Comparison of ENCODE assay signal across 8 mouse cellular contexts in the genomic region with DNA sequence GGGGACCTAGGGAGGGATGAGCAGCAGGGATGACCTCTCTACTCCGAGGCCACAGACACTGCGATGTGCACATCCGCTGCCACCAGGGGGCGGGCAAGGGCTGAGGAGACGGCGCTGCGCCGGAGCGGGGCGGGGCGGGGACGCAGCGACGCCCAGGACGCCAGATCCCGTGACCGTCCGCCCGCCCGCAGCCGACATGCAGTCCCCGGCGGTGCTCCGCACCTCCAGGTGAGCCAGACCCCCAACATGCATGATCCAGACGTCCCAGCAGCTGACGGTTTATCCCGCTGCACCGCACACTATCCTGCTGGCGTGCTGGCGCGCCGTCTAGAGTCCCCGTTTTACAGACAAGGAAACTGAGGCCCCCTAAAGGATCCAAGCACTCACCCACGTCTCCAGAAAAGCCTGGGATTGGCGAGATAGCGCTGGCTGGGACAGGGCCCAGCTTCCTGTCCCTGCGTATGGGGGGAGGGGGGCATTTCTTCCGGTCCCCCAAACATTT. TPM values are rescaled to one million over a fixed set of nuclear protein-coding genes. Genes with fewer than 3 reads are reported as not detected.
DNase-seq lines count a peak whose midpoint lies in the region; ATAC-seq and TF ChIP-seq lines count a peak whose summit lies in the region.

Hs1bp3 (plus strand) TSS at position 163 of the 502 bp plus-strand sequence.

- peaks cover 9% of the 10 kb centered on the region for H3K36me3 ChIP-seq in hindbrain, embryonic 13.5 days

- peak; percentile 82 for ATAC-seq in Patski
- ATAC-seq in hindbrain, embryonic 13.5 days (ENCODE audit: low FRiP score), result peak; percentile 85

- under 1% methylated on average over 38 of the region's 38 CpGs for WGBS in hindbrain, embryonic 13.5 days

- DNase-seq in Patski (ENCODE audit: low read depth, low spot score), result no peak
- DNase-seq in cerebellum, postnatal 10 days, result peak; percentile 96 to 98
- DNase-seq in frontal cortex, postnatal 25 days (ENCODE audit: low spot score in 2 of 2), result peak; percentile 69 to 81
- DNase-seq in left cerebral cortex, adult 11 months (ENCODE audit: low spot score), result peak; percentile 76
- DNase-seq in lung, postnatal 4 days, result peak; percentile 89 to 91
- DNase-seq in retina, postnatal 1 day, result peak; percentile 89
- peak; percentile 74 to 78 for DNase-seq in urinary bladder, adult 18-20 months (ENCODE audit: low spot score in 2 of 2)

- H3K27ac ChIP-seq in hindbrain, embryonic 13.5 days, result no peak within 1 kb of the TSS

- peaks cover 24% of the 10 kb centered on the region for H3K4me1 ChIP-seq in hindbrain, embryonic 13.5 days (replicated peaks)

- peak within 1 kb of the TSS; percentile 79 for H3K9ac ChIP-seq in hindbrain, embryonic 13.5 days

- in situ Hi-C loops in Patski (cut with MboI; ENCODE audit: low pct_unique_long_range_greater_than_20kb), result loop anchor here (25.0 kb wide), 1 partner anchor 699 kb away; no protein-coding TSS in a partner anchor

- TF ChIP-seq CTCF in Patski (IDR thresholded peaks at IDR 0.05), result no peak

- H3K9me3 ChIP-seq in hindbrain, embryonic 13.5 days, result no peaks in the 10 kb centered on the region

- CTCF ChIA-PET in Patski (lab: Charles Lee), result interaction anchor here (1.0 kb wide), 1 partner anchor 238 kb away, joined by 3 read pairs; no protein-coding TSS in a partner anchor

- H3K27me3 ChIP-seq in Patski, result no peaks in the 10 kb centered on the region
- peaks cover 33% of the 10 kb centered on the region for H3K27me3 ChIP-seq in hindbrain, embryonic 13.5 days

- POLR2A ChIA-PET in Patski (lab: Charles Lee), result interaction anchor here (1.4 to 1.9 kb wide), 2 partner anchors 186 to 187 kb away, joined by 3 to 6 read pairs; partner anchors contain the start of gene Rhob

- H3K4me2 ChIP-seq in hindbrain, embryonic 13.5 days, result peak within 1 kb of the TSS; percentile 81

- peak within 1 kb of the TSS; percentile 60 for H3K4me3 ChIP-seq in hindbrain, embryonic 13.5 days

RNA-seq across cellular contexts. Expression of gene Hs1bp3, which starts in this region (rescaled TPM):
- polyA plus RNA-seq in Patski (2021), result 34.4 TPM
- polyA plus RNA-seq in hindbrain, embryonic 13.5 days (2015; fragmentation: Nextera tagmentation; extraction: Ambion mirVana), result 9.5 and 10.1 TPM in 2 replicates
